Mouse (Mus musculus): ENCODE data around the gene Cpox. TPM values are rescaled to one million over a fixed set of nuclear protein-coding genes. Genes with fewer than 3 reads are reported as not detected.
"Not testable (repeated sequence)": the region's sequence is repeated elsewhere in the genome, so short reads cannot be mapped to it uniquely, and the experiment has no call there.

The Cpox gene
- total RNA-seq, 2 experiments from 2014 or later: 48.8 to 58.6 TPM

DNA sequence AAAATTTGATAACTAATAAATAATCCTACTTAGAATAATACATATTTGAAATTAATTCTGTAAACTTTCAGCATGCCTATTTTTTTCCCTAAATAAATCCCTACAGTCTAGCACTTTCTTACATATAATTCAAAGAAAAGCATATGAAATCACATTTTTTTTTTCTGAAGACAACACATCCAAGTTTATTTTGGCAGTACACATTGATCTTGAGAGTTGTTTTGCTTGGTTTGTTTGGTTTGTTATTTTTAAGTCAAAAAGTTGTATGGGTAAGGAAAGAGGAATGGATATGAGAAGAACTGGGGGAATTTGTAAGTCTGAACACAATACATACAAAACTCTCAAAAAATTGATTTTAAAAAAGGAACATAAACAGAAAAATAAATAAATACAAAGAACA is 14.3 kb upstream of the Cpox start:
- no peak for DNase-seq (ENCODE audit: low spot score in 2 of 2)
- H3K27ac ChIP-seq: no peak overlapping the region
- TF ChIP-seq CTCF (conservative IDR thresholded peaks at IDR 0.05): no peak
- no peak overlapping the region for H3K4me3 ChIP-seq

DNA sequence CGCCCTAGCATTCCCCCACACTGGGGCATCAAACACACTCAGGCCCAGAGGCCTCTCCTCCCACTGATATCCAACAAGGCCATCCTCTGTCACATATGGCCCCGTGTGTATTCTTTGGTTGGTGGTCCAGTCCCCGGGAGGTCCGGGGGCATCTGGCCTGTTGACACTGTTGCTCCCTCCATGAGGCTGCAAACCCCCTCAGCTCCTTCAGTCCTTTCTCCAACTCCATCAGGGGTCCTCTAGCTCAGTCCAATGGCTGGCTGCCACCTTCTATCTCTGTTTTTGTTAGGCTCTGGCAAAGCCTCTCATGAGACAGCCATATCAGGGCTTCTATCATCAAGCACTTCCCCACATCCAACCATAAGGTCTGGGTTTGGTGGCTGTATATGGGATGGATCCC is 13.6 kb upstream of the Cpox start:
- no peak for TF ChIP-seq CTCF (conservative IDR thresholded peaks at IDR 0.05)
- Histone ChIP-seq H3K4me3 (no peak overlapping the region), H3K27ac (no peak overlapping the region)
- no peak for DNase-seq (ENCODE audit: low spot score in 2 of 2)

DNA sequence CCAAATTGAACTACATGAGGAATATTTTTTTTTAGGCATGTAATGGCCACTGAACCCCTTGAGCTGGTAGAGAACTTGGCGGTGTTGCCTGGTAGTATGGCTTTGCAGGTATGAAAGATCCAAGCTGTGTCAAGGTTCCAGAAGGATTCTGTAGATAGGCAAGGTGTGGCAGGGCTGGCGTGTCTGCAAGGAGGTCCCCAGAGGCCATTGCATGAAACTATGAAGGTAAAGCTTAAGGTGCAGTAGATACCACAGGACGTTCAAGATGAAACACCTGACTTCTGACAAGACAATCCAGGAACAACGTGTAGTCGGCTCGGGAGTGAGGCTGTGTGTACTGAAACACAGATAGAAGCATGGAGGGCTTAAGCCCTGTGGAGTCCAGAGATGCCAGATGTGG is 11.4 kb upstream of the Cpox start:
- no peak overlapping the region for H3K27ac ChIP-seq
- no peak for TF ChIP-seq CTCF (conservative IDR thresholded peaks at IDR 0.05)
- DNase-seq (ENCODE audit: low spot score in 2 of 2): no peak
- no peak overlapping the region for H3K4me3 ChIP-seq

DNA sequence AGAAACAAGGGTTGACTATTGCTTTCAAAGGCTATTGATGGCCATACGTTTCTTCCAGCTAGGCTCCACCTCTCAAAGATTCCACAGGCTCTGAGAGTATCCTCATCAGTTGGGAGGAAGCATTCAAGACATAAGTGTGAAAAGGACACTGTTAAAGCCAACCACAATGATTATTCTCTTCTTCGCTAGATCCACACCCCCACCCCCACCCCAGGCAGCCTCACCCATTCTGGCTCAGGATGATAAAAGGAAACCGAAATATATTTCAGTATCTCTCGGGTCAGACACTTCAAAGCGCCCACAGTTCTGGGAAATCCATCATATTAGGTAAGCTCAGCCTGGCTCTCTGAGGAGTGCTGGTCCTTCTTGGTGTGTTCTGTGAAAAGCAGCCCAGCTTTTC is 8.3 kb upstream of the Cpox start:
- DNase-seq (ENCODE audit: low spot score in 2 of 2): no peak
- H3K27ac ChIP-seq: no peak overlapping the region
- H3K4me3 ChIP-seq: no peak overlapping the region
- no peak for TF ChIP-seq CTCF (conservative IDR thresholded peaks at IDR 0.05)

- no peak overlapping the region for H3K27ac ChIP-seq
- DNase-seq (ENCODE audit: low spot score in 2 of 2): no peak
- TF ChIP-seq CTCF (conservative IDR thresholded peaks at IDR 0.05): no peak
- no peak overlapping the region for H3K4me3 ChIP-seq
Measured at GRCm38 (mm10) chr16:58662287-58662791, 7.8 kb upstream of the Cpox start.

DNA sequence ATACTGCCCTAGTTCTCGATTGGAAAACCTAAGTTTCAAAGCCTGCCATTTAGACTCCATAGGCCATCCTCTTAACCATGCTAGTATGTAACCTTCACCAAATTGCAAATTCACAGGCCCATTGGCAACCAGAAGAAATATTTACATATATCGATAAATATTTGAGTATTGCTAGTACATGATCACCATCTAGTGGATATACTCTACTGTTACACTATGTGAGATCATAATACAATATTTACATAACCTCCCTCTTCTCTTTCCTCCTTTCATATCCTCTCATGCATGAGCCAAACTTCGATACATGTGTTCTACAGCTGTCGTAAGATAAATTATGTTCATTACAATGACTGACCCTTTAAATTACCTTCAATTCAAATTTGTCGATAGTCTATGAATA is 7.1 kb upstream of the Cpox start:
- no peak overlapping the region for H3K27ac ChIP-seq
- TF ChIP-seq CTCF (conservative IDR thresholded peaks at IDR 0.05): peak; percentile 82
- no peak for DNase-seq (ENCODE audit: low spot score in 2 of 2)
- H3K4me3 ChIP-seq: no peak overlapping the region

GRCm38 (mm10) chr16:58663816-58664215 is 6.3 kb upstream of the Cpox start:
- TF ChIP-seq CTCF (conservative IDR thresholded peaks at IDR 0.05): no peak
- H3K4me3 ChIP-seq: no peak overlapping the region
- DNase-seq (ENCODE audit: low spot score in 2 of 2): no peak
- H3K27ac ChIP-seq: no peak overlapping the region

DNA sequence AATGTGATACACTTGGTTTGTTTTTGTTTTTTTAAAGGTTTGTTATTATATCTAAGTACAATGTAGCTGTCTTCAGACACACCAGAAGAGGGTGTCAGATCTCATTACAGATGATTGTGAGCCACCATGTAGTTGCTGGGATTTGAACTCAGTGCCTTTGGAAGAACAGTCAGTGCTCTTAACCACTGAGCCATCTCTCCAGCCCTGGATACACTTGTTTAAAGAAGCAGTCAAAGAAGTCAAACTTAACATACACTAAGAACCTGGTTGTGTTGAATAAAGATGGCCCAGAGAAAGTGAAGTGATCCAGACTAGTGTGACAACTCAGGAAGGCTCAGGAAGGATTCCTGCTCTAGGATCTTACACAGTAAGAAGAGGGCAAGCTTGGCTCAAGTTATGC is 5.0 kb upstream of the Cpox start:
- H3K4me3 ChIP-seq; H3K27ac ChIP-seq; DNase-seq (ENCODE audit: low spot score in 2 of 2): not testable (repeated sequence)

DNA sequence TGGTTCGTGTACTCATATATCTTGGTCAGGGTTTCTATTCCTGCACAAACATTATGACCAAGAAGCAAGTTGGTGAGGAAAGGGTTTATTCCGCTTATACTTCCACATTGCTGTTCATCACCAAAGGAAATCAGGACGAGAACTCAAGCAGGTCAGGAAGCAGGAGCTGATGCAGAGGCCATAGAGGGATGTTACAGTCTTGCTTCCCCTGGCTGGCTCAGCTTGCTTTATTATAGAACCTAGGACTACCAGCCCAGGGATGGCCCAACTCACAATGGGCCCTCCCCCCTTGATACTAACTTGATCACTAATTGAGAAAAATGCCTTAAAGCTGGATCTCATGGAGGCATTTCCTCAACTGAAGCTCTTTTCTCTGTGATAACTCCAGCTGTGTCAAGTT is 3.4 kb upstream of the Cpox start:
- not testable (repeated sequence) for DNase-seq (ENCODE audit: low spot score in 2 of 2); H3K27ac ChIP-seq; H3K4me3 ChIP-seq

- H3K4me3 ChIP-seq: no peak overlapping the region
- no peak for DNase-seq (ENCODE audit: low spot score in 2 of 2)
- H3K27ac ChIP-seq: no peak overlapping the region
- no peak for TF ChIP-seq CTCF (conservative IDR thresholded peaks at IDR 0.05)
Measured at GRCm38 (mm10) chr16:58668586-58668985, 1.5 kb upstream of the Cpox start.

- DNase-seq (ENCODE audit: low spot score in 2 of 2): no peak
- peak overlapping the region; percentile 97 for H3K27ac ChIP-seq
Measured at GRCm38 (mm10) chr16:58669264-58669663, 828 bp upstream of the Cpox start.

DNA sequence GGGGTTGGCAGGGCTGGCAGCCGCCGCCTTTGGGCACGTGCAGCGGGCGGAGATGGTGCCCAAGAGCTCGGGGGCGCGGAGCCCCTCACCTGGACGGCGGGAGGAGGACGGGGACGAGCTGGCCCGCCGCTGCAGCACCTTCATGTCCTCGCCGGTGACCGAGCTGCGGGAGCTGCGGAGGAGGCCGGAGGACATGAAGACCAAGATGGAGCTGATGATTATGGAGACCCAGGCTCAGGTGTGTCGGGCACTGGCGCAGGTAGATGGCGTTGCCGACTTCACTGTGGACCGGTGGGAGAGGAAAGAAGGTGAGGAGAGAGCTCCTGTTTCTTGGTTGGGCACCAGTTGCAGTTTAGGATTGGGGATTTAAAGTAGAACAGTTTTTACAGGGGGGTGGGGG is 551 bp downstream of the Cpox start:
- no peak for DNase-seq (ENCODE audit: low spot score in 2 of 2)
- no peak for TF ChIP-seq CTCF (conservative IDR thresholded peaks at IDR 0.05)
- H3K4me3 ChIP-seq: peak overlapping the region; percentile 97
- peak overlapping the region; percentile 97 for H3K27ac ChIP-seq

More at GRCm38 (mm10) chr16:58669264-58669663, 828 bp upstream of the Cpox start:
- TF ChIP-seq CTCF (conservative IDR thresholded peaks at IDR 0.05): no peak
- H3K4me3 ChIP-seq: peak overlapping the region; percentile 97

DNA sequence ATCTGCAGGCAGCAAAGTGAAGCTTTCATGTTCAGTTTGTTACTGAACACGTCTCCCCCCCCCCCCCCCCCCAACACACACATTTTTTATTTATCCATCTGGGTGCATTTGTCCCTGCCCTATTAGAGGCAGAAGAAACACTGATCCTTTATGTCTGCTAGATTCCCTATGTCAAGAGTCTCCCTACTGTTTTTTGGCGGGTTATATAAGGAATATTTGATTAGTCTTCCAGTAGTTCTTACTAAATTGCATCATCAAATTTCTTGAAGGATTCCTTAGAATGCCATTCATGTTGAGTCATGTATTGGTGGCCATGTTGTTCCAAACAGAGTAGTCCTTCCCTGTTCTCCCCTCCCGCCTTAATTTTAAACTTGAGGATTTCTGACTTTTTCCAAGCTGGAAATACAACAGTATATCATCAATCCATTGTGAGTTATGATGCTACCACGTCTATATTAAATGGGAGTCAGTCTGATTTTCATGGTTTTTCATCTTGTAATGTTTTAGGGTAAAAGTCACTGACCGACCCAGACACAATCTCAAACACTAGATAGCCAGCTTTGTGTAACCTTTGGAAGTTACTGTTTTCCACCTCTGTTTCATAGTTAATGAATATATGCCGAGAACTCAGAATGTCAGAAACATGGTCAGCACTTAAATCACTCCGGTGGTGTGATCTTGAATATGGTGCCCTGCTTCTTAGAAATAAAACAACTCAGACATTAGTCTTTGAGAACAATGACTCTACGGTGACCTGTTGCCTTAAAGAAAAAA is 1.3 kb downstream of the Cpox start:
- H3K27ac ChIP-seq: peak overlapping the region; percentile 97

GRCm38 (mm10) chr16:58672396-58672795 is 2.3 kb downstream of the Cpox start:
- no peak overlapping the region; the same call in 1 of the 2 replicates for H3K4me3 ChIP-seq
- H3K27ac ChIP-seq: peak overlapping the region; percentile 23; the same call in 1 of the 2 replicates
- DNase-seq (ENCODE audit: low spot score in 2 of 2): no peak
- TF ChIP-seq CTCF (conservative IDR thresholded peaks at IDR 0.05): no peak

More for the DNA sequence above, 1.3 kb downstream of the Cpox start:
- H3K4me3 ChIP-seq: peak overlapping the region; percentile 97
- no peak for DNase-seq (ENCODE audit: low spot score in 2 of 2)
- TF ChIP-seq CTCF (conservative IDR thresholded peaks at IDR 0.05): no peak
